Mouse (Mus musculus) hindbrain, postnatal 0 days (tissue): Measurements from ENCODE around the gene Mthfs. TPM values are rescaled to one million over a fixed set of nuclear protein-coding genes. Genes with fewer than 3 reads are reported as not detected.

ENCODE experiments used
- ATAC-seq: fragments of 200-750 bp; cut with Nextera tagmentation; 2 replicates; pipeline ENCODE4 v1.8.0; 2017; ENCODE audit warnings: mild to moderate bottlenecking, moderate TSS enrichment, moderate library complexity
- DNase-seq: peaks from one replicate; pipeline ENCODE4 v3.0.0-alpha.2; 2015; ENCODE audit warnings: low spot score
- H3K27ac ChIP-seq: fragments of 300-500 bp; sonication (generic); 2 replicates; pipeline ENCODE4 v1.5.1; 2014; ENCODE audit warnings: mild to moderate bottlenecking
- H3K27me3 ChIP-seq: fragments of 300-500 bp; sonication (generic); 2 replicates; pipeline ENCODE4 v1.6.1; 2014; ENCODE audit warnings: low read length, mixed read lengths; ENCODE audit not compliant: insufficient read depth
- H3K36me3 ChIP-seq: fragments of 300-500 bp; sonication (generic); 2 replicates; pipeline ENCODE4 v1.6.1; 2014; ENCODE audit warnings: low read length, mixed read lengths; ENCODE audit not compliant: insufficient read depth
- H3K4me1 ChIP-seq: fragments of 300-500 bp; sonication (generic); 2 replicates; pipeline ENCODE4 v1.6.1; 2014; ENCODE audit warnings: antibody characterized with exemption, low read length, mixed read lengths; ENCODE audit not compliant: insufficient read depth
- H3K4me2 ChIP-seq: fragments of 300-500 bp; sonication (generic); 2 replicates; pipeline ENCODE4 v1.6.1; 2014; ENCODE audit warnings: low read depth, mild to moderate bottlenecking, low read length, moderate library complexity, mixed read lengths
- H3K4me3 ChIP-seq: fragments of 300-500 bp; sonication (generic); 2 replicates; pipeline ENCODE4 v1.5.1; 2014; ENCODE audit warnings: low read length
- H3K9ac ChIP-seq: fragments of 300-500 bp; sonication (generic); replicated peaks from 2 replicates; pipeline ENCODE4 v1.6.1; 2014; ENCODE audit warnings: mild to moderate bottlenecking, low read length, moderate library complexity, mixed read lengths
- H3K9me3 ChIP-seq: fragments of 300-500 bp; sonication (generic); 2 replicates; pipeline ENCODE4 v1.6.1; 2016; ENCODE audit warnings: low read length, mixed read lengths
- CTCF ChIP-seq: IDR thresholded peaks from 2 replicates; pipeline ENCODE4 v1.5.1; 2016; ENCODE audit warnings: antibody characterized with exemption, control low read depth, low read depth
- WGBS: fragments of 180-500 bp; shearing (Covaris S2); extraction: QIAGEN DNeasy Blood & Tissue Kit; methylation state at CpG from one replicate; pipeline ENCODE4 v1.1.7; 2014; 5-methylcytosine and 5-hydroxymethylcytosine counted together
- polyA plus RNA-seq: library from polyadenylated mRNA; unstranded; fragments of >200 nt; fragmentation: Nextera tagmentation; extraction: Ambion mirVana; gene quantifications from 2 replicates; pipeline ENCODE4 v1.2.1, GENCODE M21; 2015
- total RNA-seq: library from RNA; depleted of rRNA; stranded (reverse); fragments of >200 nt; gene quantifications from 2 replicates; pipeline ENCODE4 v1.2.3, GENCODE M21; 2014

The Mthfs gene
- total and polyA plus RNA-seq, 2 experiments from 2014 or later = 5.3 to 22.5 TPM

DNA sequence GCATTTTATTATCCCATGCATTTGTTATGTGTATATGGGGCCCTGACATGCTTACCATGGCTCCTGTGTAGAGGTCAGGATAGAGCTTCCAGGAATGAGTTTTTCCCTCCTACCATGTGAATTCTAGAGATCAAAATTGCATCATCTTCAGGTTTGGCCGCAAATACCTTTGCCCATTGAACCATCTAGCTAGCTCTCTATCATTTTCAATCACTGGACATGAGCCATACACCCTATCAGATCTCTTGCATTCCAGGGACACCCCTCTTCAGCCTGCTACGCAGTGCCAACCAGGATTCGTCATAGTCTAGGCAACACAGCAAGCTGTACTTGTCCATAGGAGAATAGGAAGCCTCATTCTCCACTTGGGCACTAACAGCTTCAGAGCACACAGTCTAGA is 53.5 kb downstream of the Mthfs start:
- Histone ChIP-seq H3K27me3 (no peaks in the 10 kb centered on the region), H3K4me3 (no peak overlapping the region), H3K27ac (no peak overlapping the region), H3K36me3 (no peaks in the 10 kb centered on the region), H3K4me1 (no peaks in the 10 kb centered on the region), H3K9me3 (no peaks in the 10 kb centered on the region), H3K9ac (no peak overlapping the region), H3K4me2 (no peak overlapping the region)
- WGBS = 90% methylated on average over 3 of the region's 3 CpGs
- no peak for TF ChIP-seq CTCF
- DNase-seq = no peak
- no peak for ATAC-seq

DNA sequence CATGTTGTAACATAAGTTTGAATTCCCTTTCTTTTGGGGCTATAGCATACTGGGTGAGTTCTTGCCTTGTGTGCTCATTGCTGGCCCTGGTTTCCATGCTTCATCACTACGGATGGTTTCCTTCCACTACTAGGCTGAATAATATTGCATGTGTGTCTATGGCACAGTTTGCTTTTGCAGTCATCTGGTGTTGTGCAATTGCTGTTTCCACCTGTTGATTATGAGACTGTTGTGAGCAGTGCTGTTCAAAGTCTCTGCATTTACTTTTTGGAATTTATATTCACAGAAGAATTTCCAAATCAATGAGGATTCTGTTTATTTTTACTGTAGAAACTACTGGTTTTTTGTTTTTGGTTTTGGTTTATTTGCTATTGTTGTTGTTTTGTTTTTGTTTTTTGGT is 54.1 kb downstream of the Mthfs start:
- no peak for DNase-seq
- Histone ChIP-seq H3K9me3 (no peaks in the 10 kb centered on the region), H3K27ac (no peak overlapping the region), H3K4me3 (no peak overlapping the region), H3K9ac (no peak overlapping the region), H3K36me3 (no peaks in the 10 kb centered on the region), H3K4me1 (no peaks in the 10 kb centered on the region), H3K4me2 (no peak overlapping the region), H3K27me3 (no peaks in the 10 kb centered on the region)
- ATAC-seq = no peak
- no peak for TF ChIP-seq CTCF
- 95% methylated on average over 1 of the region's 1 CpGs for WGBS

DNA sequence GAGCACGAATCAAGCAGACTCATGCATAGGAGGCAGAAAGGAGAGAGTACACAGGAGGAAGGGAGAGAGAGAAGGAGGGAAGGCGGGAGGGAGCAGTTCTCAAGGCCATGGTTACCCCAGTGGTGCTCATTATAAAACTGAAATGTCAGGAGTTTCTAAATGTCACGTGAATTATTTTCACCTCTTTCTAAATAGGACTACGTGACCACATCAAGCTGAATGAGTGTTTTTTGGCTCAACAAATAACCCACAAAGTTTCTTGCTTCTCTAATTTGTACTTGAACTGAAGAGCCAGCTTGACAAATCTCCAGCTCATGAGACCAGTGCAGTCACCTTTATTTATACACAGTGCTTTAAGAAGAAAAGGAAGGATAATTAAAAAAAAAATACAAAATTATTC is 56.6 kb downstream of the Mthfs start:
- Histone ChIP-seq H3K9me3 (no peaks in the 10 kb centered on the region), H3K27ac (no peak overlapping the region), H3K4me2 (no peak overlapping the region), H3K4me3 (no peak overlapping the region), H3K9ac (no peak overlapping the region), H3K27me3 (no peaks in the 10 kb centered on the region), H3K4me1 (no peaks in the 10 kb centered on the region), H3K36me3 (no peaks in the 10 kb centered on the region)
- ATAC-seq (no peak), DNase-seq (no peak)
- 77% methylated on average over 4 of the region's 4 CpGs for whole genome bisulfite sequencing
- TF ChIP-seq CTCF = no peak

DNA sequence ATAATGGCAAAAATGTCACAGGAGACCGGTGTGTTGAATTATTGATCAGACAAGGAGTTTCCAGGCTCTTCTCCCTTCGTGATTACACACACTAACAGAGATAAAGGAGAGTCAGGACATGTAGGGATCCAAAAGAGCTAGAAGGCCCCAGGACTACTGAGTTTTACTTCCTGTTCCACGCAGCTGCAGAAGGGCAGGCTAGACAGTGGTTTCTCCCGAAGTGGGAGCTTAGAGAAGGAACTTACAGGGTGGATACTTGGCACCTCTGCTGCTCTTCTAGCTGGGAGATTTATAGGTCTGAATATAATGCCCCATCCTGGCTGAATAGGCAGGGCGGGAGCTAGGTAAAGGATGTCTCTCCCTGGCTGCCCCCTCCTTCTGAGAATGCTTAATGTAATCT is 57.1 kb downstream of the Mthfs start:
- no peaks in the 10 kb centered on the region for H3K9me3 ChIP-seq
- H3K36me3 ChIP-seq = no peaks in the 10 kb centered on the region
- H3K9ac ChIP-seq = no peak overlapping the region
- no peak for DNase-seq
- H3K27ac ChIP-seq = no peak overlapping the region
- no peaks in the 10 kb centered on the region for H3K27me3 ChIP-seq
- no peak for TF ChIP-seq CTCF
- no peak overlapping the region for H3K4me2 ChIP-seq
- ATAC-seq = no peak
- WGBS = 58% methylated on average over 5 of the region's 5 CpGs
- H3K4me1 ChIP-seq = no peaks in the 10 kb centered on the region
- H3K4me3 ChIP-seq = no peak overlapping the region

DNA sequence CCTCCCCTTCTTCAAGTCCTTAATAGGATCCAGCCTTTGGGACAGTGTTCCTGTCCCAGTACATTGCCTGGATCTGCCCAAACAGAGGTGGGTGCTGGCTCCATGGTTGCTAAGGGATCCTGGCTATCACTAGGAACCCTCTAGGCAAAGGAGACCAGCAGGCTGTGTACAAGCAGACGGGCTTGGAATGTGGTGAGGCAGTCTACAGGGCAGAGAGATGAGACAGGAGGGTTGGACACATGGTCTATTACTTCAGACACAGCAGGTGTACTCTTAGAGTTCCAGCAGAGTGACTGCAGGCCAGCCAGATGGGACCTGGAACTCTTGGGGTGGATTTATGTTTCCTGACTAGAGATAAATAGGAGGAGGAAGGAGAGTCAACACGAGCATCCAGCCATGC is 59.9 kb downstream of the Mthfs start:
- H3K4me2 ChIP-seq = no peak overlapping the region
- no peaks in the 10 kb centered on the region for H3K36me3 ChIP-seq
- TF ChIP-seq CTCF = no peak
- no peak overlapping the region for H3K9ac ChIP-seq
- no peak; the same call in 1 of the 2 replicates for ATAC-seq
- H3K4me1 ChIP-seq = no peaks in the 10 kb centered on the region
- H3K9me3 ChIP-seq = no peaks in the 10 kb centered on the region
- DNase-seq = no peak
- no peak overlapping the region for H3K4me3 ChIP-seq
- no peak overlapping the region for H3K27ac ChIP-seq
- 72% methylated on average over 2 of the region's 2 CpGs for WGBS
- H3K27me3 ChIP-seq = no peaks in the 10 kb centered on the region

DNA sequence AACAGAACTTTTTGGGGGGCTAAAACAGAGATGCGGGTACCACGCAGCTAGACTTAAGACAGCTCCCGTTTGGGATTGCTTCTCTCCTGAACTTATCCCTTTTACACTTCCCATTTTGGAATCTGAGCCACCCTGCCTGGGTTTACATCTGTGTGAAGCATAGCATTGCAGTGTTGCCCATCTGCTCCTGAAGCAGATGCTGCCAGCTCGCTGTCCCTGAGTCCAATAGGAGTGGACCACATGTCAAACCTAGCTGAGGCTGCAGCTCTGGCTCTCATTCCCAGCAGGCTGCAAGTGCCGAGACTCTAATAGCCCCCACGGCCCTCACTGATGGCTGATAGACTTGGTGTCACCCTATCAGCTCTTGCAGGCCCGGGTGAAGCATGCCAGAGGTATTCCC is 63.3 kb downstream of the Mthfs start:
- peak; percentile 18 for DNase-seq
- Histone ChIP-seq H3K27me3 (no peaks in the 10 kb centered on the region), H3K4me3 (no peak overlapping the region)

DNA sequence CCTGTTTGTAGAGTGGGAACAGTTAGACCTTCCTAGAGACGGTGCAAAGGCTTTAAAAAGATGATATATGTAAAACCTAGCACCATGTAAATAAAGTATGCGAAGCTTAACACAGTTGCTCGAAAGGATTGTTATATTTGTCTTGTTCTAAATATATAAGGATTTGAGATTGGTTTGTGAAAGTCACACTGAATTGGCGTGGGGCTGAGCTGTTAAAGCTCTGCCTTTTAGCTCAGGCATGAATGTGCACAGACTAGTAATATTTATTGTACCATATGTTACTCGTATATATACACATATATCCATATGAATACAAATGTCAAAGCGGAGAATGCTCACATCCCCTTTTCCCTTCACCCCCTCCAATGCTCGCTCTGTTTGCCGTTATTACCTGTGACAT is 67.7 kb downstream of the Mthfs start:
- H3K4me3 ChIP-seq = no peak overlapping the region
- no peak for DNase-seq
- 89% methylated on average over 8 of the region's 8 CpGs for WGBS
- TF ChIP-seq CTCF = no peak
- no peak for ATAC-seq
- no peak overlapping the region for H3K4me2 ChIP-seq
- H3K4me1 ChIP-seq = no peaks in the 10 kb centered on the region
- no peaks in the 10 kb centered on the region for H3K27me3 ChIP-seq
- H3K27ac ChIP-seq = no peak overlapping the region
- H3K9me3 ChIP-seq = no peaks in the 10 kb centered on the region
- H3K9ac ChIP-seq = no peak overlapping the region
- no peaks in the 10 kb centered on the region for H3K36me3 ChIP-seq

More for the DNA sequence above, 63.3 kb downstream of the Mthfs start:
- H3K9me3 ChIP-seq = no peaks in the 10 kb centered on the region
- H3K4me2 ChIP-seq = no peak overlapping the region
- no peak overlapping the region for H3K27ac ChIP-seq
- no peak for TF ChIP-seq CTCF
- no peaks in the 10 kb centered on the region for H3K4me1 ChIP-seq
- H3K36me3 ChIP-seq = no peaks in the 10 kb centered on the region
- no peak overlapping the region for H3K9ac ChIP-seq
- ATAC-seq = peak; percentile 52
- 61% methylated on average over 7 of the region's 7 CpGs for WGBS
